Mouse (Mus musculus) forebrain, embryonic 14.5 days (tissue): ENCODE data around the gene Stab2. TPM values are rescaled to one million over a fixed set of nuclear protein-coding genes. Genes with fewer than 3 reads are reported as not detected.

Source experiments
- ATAC-seq: fragments of 200-750 bp; cut with Nextera tagmentation; 2 replicates; pipeline ENCODE4 v1.8.0; 2017; ENCODE audit warnings: mild to moderate bottlenecking, moderate library complexity
- DNase-seq: peaks from one replicate; pipeline ENCODE4 v3.0.0-alpha.2; 2015; ENCODE audit warnings: low spot score
- H3K27ac ChIP-seq: fragments of 300-500 bp; sonication (generic); 2 replicates; pipeline ENCODE4 v1.5.1; 2014; ENCODE audit warnings: low read depth, mild to moderate bottlenecking, control low read depth, low read length, moderate library complexity
- H3K27me3 ChIP-seq: fragments of 300-500 bp; sonication (generic); replicated peaks from 2 replicates; pipeline ENCODE4 v1.6.1; 2014; ENCODE audit warnings: low read length, control low read depth, mixed read lengths; ENCODE audit not compliant: control insufficient read depth, insufficient read depth
- H3K36me3 ChIP-seq: fragments of 300-500 bp; sonication (generic); 2 replicates; pipeline ENCODE4 v1.6.1; 2014; ENCODE audit warnings: low read length, control low read depth; ENCODE audit not compliant: control insufficient read depth, insufficient read depth
- H3K4me1 ChIP-seq: fragments of 300-500 bp; sonication (generic); 2 replicates; pipeline ENCODE4 v1.6.1; 2014; ENCODE audit warnings: antibody characterized with exemption, low read length, control low read depth; ENCODE audit not compliant: control insufficient read depth, insufficient read depth
- H3K4me2 ChIP-seq: fragments of 300-500 bp; sonication (generic); 2 replicates; pipeline ENCODE4 v1.6.1; 2014; ENCODE audit warnings: mild to moderate bottlenecking, control low read depth, low read length
- H3K4me3 ChIP-seq: fragments of 300-500 bp; sonication (generic); 2 replicates; pipeline ENCODE4 v1.5.1; 2014; ENCODE audit warnings: low read depth, low read length, control low read depth
- H3K9ac ChIP-seq: fragments of 300-500 bp; sonication (generic); 2 replicates; pipeline ENCODE4 v1.6.1; 2014; ENCODE audit warnings: mild to moderate bottlenecking, low read length, control low read depth, moderate library complexity
- H3K9me3 ChIP-seq: fragments of 300-500 bp; sonication (generic); replicated peaks from 2 replicates; pipeline ENCODE4 v1.6.1; 2016; ENCODE audit warnings: low read length, control low read depth, mixed read lengths; ENCODE audit not compliant: control insufficient read depth
- WGBS: fragments of 180-500 bp; shearing (Covaris S2); extraction: QIAGEN DNeasy Blood & Tissue Kit; methylation state at CpG from one replicate; pipeline ENCODE4 v1.1.7; 2014; 5-methylcytosine and 5-hydroxymethylcytosine counted together
- polyA plus RNA-seq: library from polyadenylated mRNA; unstranded; fragments of >200 nt; fragmentation: Nextera tagmentation; extraction: Ambion mirVana; gene quantifications from 2 replicates; pipeline ENCODE4 v1.2.1, GENCODE M21; 2014

Stab2 gene
- polyA plus RNA-seq, 1 experiment from 2014 or later, result 0.25 TPM

- WGBS, result 86% methylated on average over 7 of the region's 7 CpGs
- no peak overlapping the region for H3K4me2 ChIP-seq
These were observed 6.7 kb upstream of the Stab2 start for GRCm38 (mm10) chr10:87014391-87014965.

GRCm38 (mm10) chr10:87012087-87012486 lies 4.3 kb upstream of the Stab2 start:
- DNase-seq, result no peak
- ATAC-seq, result no peak
- Histone ChIP-seq H3K4me2 (no peak overlapping the region), H3K36me3 (no peaks in the 10 kb centered on the region), H3K27me3 (0 out of 2 replicates have a peak, but pooled peaks cover 3% of the 10 kb centered on the region), H3K4me1 (peaks cover 6% of the 10 kb centered on the region), H3K9ac (no peak overlapping the region), H3K9me3 (no peaks in the 10 kb centered on the region), H3K27ac (no peak overlapping the region), H3K4me3 (no peak overlapping the region)
- 91% methylated on average over 7 of the region's 7 CpGs for WGBS

More at GRCm38 (mm10) chr10:87014391-87014965, 6.7 kb upstream of the Stab2 start:
- DNase-seq (no peak), ATAC-seq (no peak)
- Histone ChIP-seq H3K27me3 (0 out of 2 replicates have a peak, but pooled peaks cover 2% of the 10 kb centered on the region), H3K36me3 (no peaks in the 10 kb centered on the region), H3K9ac (no peak overlapping the region), H3K4me1 (peaks cover 6% of the 10 kb centered on the region), H3K9me3 (no peaks in the 10 kb centered on the region), H3K27ac (no peak overlapping the region), H3K4me3 (no peak overlapping the region)

GRCm38 (mm10) chr10:87008215-87008499 lies 332 bp upstream of the Stab2 start:
- no peak overlapping the region for H3K4me3 ChIP-seq
- 0 out of 2 replicates have a peak, but pooled peaks cover 3% of the 10 kb centered on the region for H3K27me3 ChIP-seq
- DNase-seq (no peak), ATAC-seq (no peak)
- no peak overlapping the region for H3K4me2 ChIP-seq
- 94% methylated on average over 3 of the region's 3 CpGs for WGBS
- H3K9me3 ChIP-seq, result no peaks in the 10 kb centered on the region
- H3K36me3 ChIP-seq, result no peaks in the 10 kb centered on the region
- H3K4me1 ChIP-seq, result no peaks in the 10 kb centered on the region
- H3K9ac ChIP-seq, result no peak overlapping the region
- H3K27ac ChIP-seq, result no peak overlapping the region

GRCm38 (mm10) chr10:86992238-86992976 lies 15.4 kb downstream of the Stab2 start:
- 93% methylated on average over 14 of the region's 14 CpGs for WGBS
- H3K9me3 ChIP-seq, result no peaks in the 10 kb centered on the region
- no peaks in the 10 kb centered on the region for H3K27me3 ChIP-seq
- ATAC-seq (no peak), DNase-seq (no peak)
- H3K4me2 ChIP-seq, result no peak overlapping the region
- H3K4me3 ChIP-seq, result no peak overlapping the region
- H3K36me3 ChIP-seq, result no peaks in the 10 kb centered on the region
- H3K27ac ChIP-seq, result no peak overlapping the region
- H3K4me1 ChIP-seq, result no peaks in the 10 kb centered on the region
- H3K9ac ChIP-seq, result no peak overlapping the region

GRCm38 (mm10) chr10:86990666-86991065 lies 17.2 kb downstream of the Stab2 start:
- Histone ChIP-seq H3K9me3 (no peaks in the 10 kb centered on the region), H3K36me3 (no peaks in the 10 kb centered on the region), H3K27me3 (no peaks in the 10 kb centered on the region), H3K27ac (no peak overlapping the region), H3K9ac (no peak overlapping the region), H3K4me3 (no peak overlapping the region), H3K4me1 (no peaks in the 10 kb centered on the region), H3K4me2 (no peak overlapping the region)
- no peak for ATAC-seq
- 88% methylated on average over 9 of the region's 9 CpGs for WGBS
- DNase-seq, result no peak

- 77% methylated on average over 8 of the region's 8 CpGs for WGBS
- DNase-seq, result no peak
These were observed 18.0 kb downstream of the Stab2 start for GRCm38 (mm10) chr10:86989838-86990237.

GRCm38 (mm10) chr10:86976001-86976726 lies 31.7 kb downstream of the Stab2 start:
- WGBS, result 86% methylated on average over 5 of the region's 5 CpGs
- no peak overlapping the region for H3K9ac ChIP-seq
- DNase-seq (no peak), ATAC-seq (no peak)
- H3K9me3 ChIP-seq, result no peaks in the 10 kb centered on the region
- H3K36me3 ChIP-seq, result no peaks in the 10 kb centered on the region
- no peak overlapping the region for H3K27ac ChIP-seq
- no peak overlapping the region for H3K4me2 ChIP-seq
- 0 out of 2 replicates have a peak, but pooled peaks cover 4% of the 10 kb centered on the region for H3K4me1 ChIP-seq
- no peak overlapping the region for H3K4me3 ChIP-seq
- no peaks in the 10 kb centered on the region for H3K27me3 ChIP-seq

More at GRCm38 (mm10) chr10:86989838-86990237, 18.0 kb downstream of the Stab2 start:
- H3K4me1 ChIP-seq, result no peaks in the 10 kb centered on the region
- no peak overlapping the region for H3K4me3 ChIP-seq
- no peak overlapping the region for H3K27ac ChIP-seq
- no peaks in the 10 kb centered on the region for H3K9me3 ChIP-seq
- no peaks in the 10 kb centered on the region for H3K27me3 ChIP-seq
- no peak overlapping the region for H3K9ac ChIP-seq
- ATAC-seq, result no peak
- no peaks in the 10 kb centered on the region for H3K36me3 ChIP-seq
- H3K4me2 ChIP-seq, result no peak overlapping the region

- Histone ChIP-seq H3K4me3 (no peak overlapping the region), H3K9me3 (no peaks in the 10 kb centered on the region), H3K9ac (no peak overlapping the region), H3K27me3 (no peaks in the 10 kb centered on the region), H3K4me2 (no peak overlapping the region), H3K4me1 (0 out of 2 replicates have a peak, but pooled peaks cover 4% of the 10 kb centered on the region), H3K36me3 (no peaks in the 10 kb centered on the region), H3K27ac (no peak overlapping the region)
- ATAC-seq, result no peak
- WGBS, result 91% methylated on average over 5 of the region's 5 CpGs
- DNase-seq, result no peak
These were observed 34.5 kb downstream of the Stab2 start for GRCm38 (mm10) chr10:86973276-86973675.

GRCm38 (mm10) chr10:86972503-86972826 lies 35.4 kb downstream of the Stab2 start:
- no peaks in the 10 kb centered on the region for H3K36me3 ChIP-seq
- ATAC-seq (peak; percentile 49; the same call in 1 of the 2 replicates), DNase-seq (no peak)
- WGBS, result 23% methylated on average over 7 of the region's 7 CpGs
- peak overlapping the region; percentile 43 for H3K4me2 ChIP-seq
- 0 out of 2 replicates have a peak, but pooled peaks cover 4% of the 10 kb centered on the region for H3K4me1 ChIP-seq
- H3K9ac ChIP-seq, result peak overlapping the region; percentile 29
- no peak overlapping the region for H3K4me3 ChIP-seq
- no peaks in the 10 kb centered on the region for H3K9me3 ChIP-seq
- no peak overlapping the region for H3K27ac ChIP-seq
- no peaks in the 10 kb centered on the region for H3K27me3 ChIP-seq
